In the genomic region with DNA sequence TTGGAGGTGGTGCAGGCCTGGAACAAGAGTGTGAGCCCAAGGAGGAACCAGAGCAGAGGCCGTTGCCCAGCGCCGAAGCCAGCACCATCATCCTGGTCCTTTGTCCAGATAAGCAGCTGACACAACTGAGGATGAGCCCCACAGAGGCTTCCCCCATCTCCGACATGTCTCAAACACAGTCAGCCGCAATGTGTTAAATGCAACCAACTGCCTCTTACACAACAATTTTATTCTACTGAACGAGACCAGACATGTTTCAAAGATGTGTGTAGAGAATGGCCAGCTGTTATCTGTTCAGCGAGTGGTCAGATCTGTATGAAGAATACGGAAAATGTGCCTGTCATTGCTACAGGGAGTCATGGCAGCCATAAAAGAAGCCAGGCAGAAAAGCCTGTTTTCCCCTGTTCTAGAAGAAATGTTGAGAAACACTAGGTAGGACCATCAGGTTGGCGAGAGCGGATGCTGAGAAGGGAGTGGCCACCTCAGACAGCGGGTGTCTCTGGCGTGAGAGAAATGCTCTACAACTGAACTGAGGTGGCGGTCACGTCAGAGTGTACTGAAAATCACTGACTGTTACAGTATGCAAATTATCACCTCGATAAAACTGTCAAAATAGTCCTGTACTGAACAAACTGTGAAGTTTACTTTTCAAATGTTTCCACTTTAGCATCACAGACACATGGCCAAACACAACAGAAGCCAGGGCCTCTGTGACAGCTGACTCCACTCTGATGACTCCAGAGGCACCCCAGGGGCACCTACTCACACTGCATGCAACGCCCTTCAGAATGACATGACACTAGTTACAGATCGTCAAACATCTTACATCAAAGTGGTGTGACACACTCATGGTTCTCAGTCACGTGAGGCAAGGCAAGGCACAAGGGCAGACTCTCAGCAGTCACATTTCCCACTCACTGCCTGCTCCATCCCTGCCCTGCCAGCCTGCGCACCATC, we compare ENCODE assay signal across 16 mouse cellular contexts. TPM values are rescaled to one million over a fixed set of nuclear protein-coding genes. Genes with fewer than 3 reads are reported as not detected.
DNase-seq lines count a peak whose midpoint lies in the region; ATAC-seq lines count a peak whose summit lies in the region.
"Had no signal": no experiment of that assay in that cellular context is flagged by ENCODE, and none has a peak within 500 bp of the region (broad histone marks: within the 10 kb centered on the region; RNA-seq: fewer than 3 reads in every experiment).

No protein-coding gene starts in this region.

- no peaks in the 10 kb centered on the region for H3K4me1 ChIP-seq in kidney, embryonic 14.5 days (ENCODE audit: control insufficient read depth, insufficient read depth, low read length)
- H3K4me1 ChIP-seq: forebrain, embryonic 12.5 days; midbrain, embryonic 12.5 days had no signal

- H3K27ac ChIP-seq in kidney, embryonic 14.5 days (ENCODE audit: low read depth, low read length): no peak overlapping the region
- H3K27ac ChIP-seq: forebrain, embryonic 12.5 days; hindbrain, embryonic 12.5 days; midbrain, embryonic 12.5 days had no signal

- no peaks in the 10 kb centered on the region for H3K36me3 ChIP-seq in kidney, embryonic 14.5 days (ENCODE audit: control insufficient read depth, insufficient read depth, low read length)
- H3K36me3 ChIP-seq: hindbrain, embryonic 12.5 days had no signal

- H3K4me2 ChIP-seq in kidney, embryonic 14.5 days (replicated peaks; ENCODE audit: low read depth, low read length): no peak overlapping the region
- H3K4me2 ChIP-seq: forebrain, embryonic 12.5 days; hindbrain, embryonic 12.5 days; midbrain, embryonic 12.5 days had no signal

- ATAC-seq in kidney, embryonic 14.5 days (ENCODE audit: low FRiP score, low TSS enrichment): peak; percentile 60; the same call in 1 of the 2 replicates
- ATAC-seq: intestine, embryonic 16.5 days; liver, postnatal 0 days had no signal

- H3K4me3 ChIP-seq in kidney, embryonic 14.5 days (ENCODE audit: low read length): no peak overlapping the region
- H3K4me3 ChIP-seq: forebrain, embryonic 12.5 days; hindbrain, embryonic 12.5 days; midbrain, embryonic 12.5 days had no signal

- H3K9me3 ChIP-seq in kidney, embryonic 14.5 days (ENCODE audit: control insufficient read depth, low read length): no peaks in the 10 kb centered on the region
- H3K9me3 ChIP-seq: forebrain, embryonic 12.5 days; G1E; hindbrain, embryonic 12.5 days; midbrain, embryonic 12.5 days had no signal

- DNase-seq in kidney, adult 9 months: no peak
- DNase-seq in lung, postnatal 10 days: peak; percentile 16
- no peak for DNase-seq in lung, postnatal 14 days
- peak; percentile 5 for DNase-seq in adrenal gland, postnatal 25 days
- no peak for DNase-seq in thymus, adult 18-20 months
- DNase-seq in thymus, postnatal 0 days (ENCODE audit: low spot score): no peak
- DNase-seq: cerebellum, postnatal 25 days; liver; liver, postnatal 0 days; right cerebral cortex, postnatal 25 days had no signal

- H3K27me3 ChIP-seq in kidney, embryonic 14.5 days (ENCODE audit: control insufficient read depth, insufficient read depth, low read length): no peaks in the 10 kb centered on the region
- H3K27me3 ChIP-seq: forebrain, embryonic 12.5 days; hindbrain, embryonic 12.5 days; midbrain, embryonic 12.5 days had no signal

- 76% methylated on average over 19 of the region's 19 CpGs for WGBS in kidney, embryonic 14.5 days

- H3K9ac ChIP-seq in kidney, embryonic 14.5 days (ENCODE audit: low read depth, low read length): no peak overlapping the region
- H3K9ac ChIP-seq: forebrain, embryonic 12.5 days; hindbrain, embryonic 12.5 days; liver, postnatal 0 days; midbrain, embryonic 12.5 days had no signal

RNA-seq across cellular contexts. Expression of a gene that starts 21.1 kb away (rescaled TPM):
- polyA plus RNA-seq in kidney, embryonic 14.5 days (2014; fragmentation: Nextera tagmentation; extraction: Ambion mirVana): 31.5 and 38.3 TPM in 2 replicates
- 109 and 134 TPM in 2 replicates for total RNA-seq in adrenal gland, postnatal 25 days (2021)
- 29.0 and 30.1 TPM in 2 replicates for polyA plus RNA-seq in thymus, postnatal 0 days (2015; fragmentation: Nextera tagmentation; extraction: Ambion mirVana)

RNA-seq across cellular contexts. Expression of a gene that starts 21.3 kb away (rescaled TPM):
- polyA plus RNA-seq in kidney, embryonic 14.5 days (2014; fragmentation: Nextera tagmentation; extraction: Ambion mirVana): 73.7 and 73.9 TPM in 2 replicates
- total RNA-seq in adrenal gland, postnatal 25 days (2021): 55.1 and 56.0 TPM in 2 replicates
- 40.7 and 42.7 TPM in 2 replicates for polyA plus RNA-seq in thymus, postnatal 0 days (2015; fragmentation: Nextera tagmentation; extraction: Ambion mirVana)

Comparison
In these comparisons a context has a peak if more than half of its experiments do, and no peak if none do; other contexts are left out.
1. DNase-seq: peak in lung, postnatal 10 days (single experiment) and adrenal gland, postnatal 25 days (single experiment); none in kidney, adult 9 months (single experiment), lung, postnatal 14 days (single experiment), thymus, adult 18-20 months (0 of 2) and thymus, postnatal 0 days (single experiment).